Mouse (Mus musculus) forebrain, embryonic 16.5 days (tissue): ENCODE results near the gene Dcaf5. TPM values are rescaled to one million over a fixed set of nuclear protein-coding genes. Genes with fewer than 3 reads are reported as not detected.

Experiments
- ATAC-seq: fragments of 200-750 bp; cut with Nextera tagmentation; 2 replicates; pipeline ENCODE4 v1.8.0; 2017; ENCODE audit warnings: mild to moderate bottlenecking, moderate library complexity
- H3K27ac ChIP-seq: fragments of 300-500 bp; sonication (generic); 2 replicates; pipeline ENCODE4 v1.5.1; 2014; ENCODE audit warnings: low read length, control low read depth
- H3K27me3 ChIP-seq: fragments of 300-500 bp; sonication (generic); replicated peaks from 2 replicates; pipeline ENCODE4 v1.6.1; 2014; ENCODE audit warnings: low read length; ENCODE audit not compliant: control insufficient read depth, insufficient read depth
- H3K36me3 ChIP-seq: fragments of 300-500 bp; sonication (generic); 2 replicates; pipeline ENCODE4 v1.6.1; 2014; ENCODE audit not compliant: control insufficient read depth, insufficient read depth
- H3K4me1 ChIP-seq: fragments of 300-500 bp; sonication (generic); replicated peaks from 2 replicates; pipeline ENCODE4 v1.6.1; 2014; ENCODE audit warnings: low read length; ENCODE audit not compliant: control insufficient read depth, insufficient read depth
- H3K4me2 ChIP-seq: fragments of 300-500 bp; sonication (generic); 2 replicates; pipeline ENCODE4 v1.6.1; 2014; ENCODE audit warnings: mild to moderate bottlenecking, low read length, control low read depth
- H3K4me3 ChIP-seq: fragments of 300-500 bp; sonication (generic); replicated peaks from 2 replicates; pipeline ENCODE4 v1.5.1; 2014; ENCODE audit warnings: mild to moderate bottlenecking, low read length, control low read depth
- H3K9ac ChIP-seq: fragments of 300-500 bp; sonication (generic); replicated peaks from 2 replicates; pipeline ENCODE4 v1.6.1; 2014; ENCODE audit warnings: low read depth, low read length, control low read depth
- H3K9me3 ChIP-seq: fragments of 300-500 bp; sonication (generic); 2 replicates; pipeline ENCODE4 v1.6.1; 2016; ENCODE audit warnings: low read length; ENCODE audit not compliant: control insufficient read depth
- WGBS: fragments of 180-500 bp; shearing (Covaris S2); extraction: QIAGEN DNeasy Blood & Tissue Kit; methylation state at CpG from one replicate; pipeline ENCODE4 v1.1.7; 2014; 5-methylcytosine and 5-hydroxymethylcytosine counted together
- polyA plus RNA-seq: library from polyadenylated mRNA; unstranded; fragments of >200 nt; fragmentation: Nextera tagmentation; extraction: Ambion mirVana; gene quantifications from 2 replicates; pipeline ENCODE4 v1.2.1, GENCODE M21; 2015

Dcaf5 gene
- polyA plus RNA-seq, 1 experiment from 2014 or later = 25.0 TPM

- no peak for ATAC-seq
- Histone ChIP-seq H3K4me3 (no peak overlapping the region), H3K9me3 (no peaks in the 10 kb centered on the region), H3K27ac (no peak overlapping the region), H3K4me1 (no peaks in the 10 kb centered on the region), H3K9ac (no peak overlapping the region), H3K36me3 (no peaks in the 10 kb centered on the region), H3K27me3 (no peaks in the 10 kb centered on the region), H3K4me2 (no peak overlapping the region)
- 90% methylated on average over 2 of the region's 2 CpGs for WGBS
Observed at GRCm38 (mm10) chr12:80319062-80319461, 117.3 kb downstream of the Dcaf5 start.

- no peaks in the 10 kb centered on the region for H3K4me1 ChIP-seq
- H3K4me3 ChIP-seq = no peak overlapping the region
- no peaks in the 10 kb centered on the region for H3K36me3 ChIP-seq
- H3K9ac ChIP-seq = no peak overlapping the region
- H3K27me3 ChIP-seq = no peaks in the 10 kb centered on the region
- no peak overlapping the region for H3K27ac ChIP-seq
- no peak for ATAC-seq
- H3K4me2 ChIP-seq = no peak overlapping the region
- H3K9me3 ChIP-seq = no peaks in the 10 kb centered on the region
- 95% methylated on average over 2 of the region's 2 CpGs for WGBS
Observed at GRCm38 (mm10) chr12:80315321-80315720, 121.1 kb downstream of the Dcaf5 start.

- ATAC-seq = no peak
- no peak overlapping the region for H3K27ac ChIP-seq
- H3K4me1 ChIP-seq = no peaks in the 10 kb centered on the region
- no peaks in the 10 kb centered on the region for H3K36me3 ChIP-seq
- H3K4me3 ChIP-seq = no peak overlapping the region
- 49% methylated on average over 3 of the region's 3 CpGs for WGBS
- no peaks in the 10 kb centered on the region for H3K27me3 ChIP-seq
- H3K9ac ChIP-seq = no peak overlapping the region
- no peak overlapping the region for H3K4me2 ChIP-seq
- no peaks in the 10 kb centered on the region for H3K9me3 ChIP-seq
Observed at GRCm38 (mm10) chr12:80311959-80312669, 124.3 kb downstream of the Dcaf5 start.

- Histone ChIP-seq H3K9ac (no peak overlapping the region), H3K4me3 (no peak overlapping the region), H3K4me1 (no peaks in the 10 kb centered on the region), H3K27ac (no peak overlapping the region), H3K27me3 (no peaks in the 10 kb centered on the region), H3K4me2 (no peak overlapping the region), H3K36me3 (no peaks in the 10 kb centered on the region), H3K9me3 (no peaks in the 10 kb centered on the region)
- ATAC-seq = no peak
- 84% methylated on average over 3 of the region's 3 CpGs for WGBS
Observed at GRCm38 (mm10) chr12:80307556-80307955, 128.8 kb downstream of the Dcaf5 start.

GRCm38 (mm10) chr12:80304518-80304917 is 131.9 kb downstream of the Dcaf5 start:
- WGBS = 88% methylated on average over 3 of the region's 3 CpGs
- no peak overlapping the region for H3K27ac ChIP-seq
- no peaks in the 10 kb centered on the region for H3K4me1 ChIP-seq
- H3K9ac ChIP-seq = no peak overlapping the region
- no peak for ATAC-seq
- H3K9me3 ChIP-seq = no peaks in the 10 kb centered on the region
- no peak overlapping the region for H3K4me3 ChIP-seq
- H3K27me3 ChIP-seq = no peaks in the 10 kb centered on the region
- no peaks in the 10 kb centered on the region for H3K36me3 ChIP-seq
- H3K4me2 ChIP-seq = no peak overlapping the region

- 75% methylated on average over 9 of the region's 9 CpGs for WGBS
Observed at GRCm38 (mm10) chr12:80300833-80301456, 135.5 kb downstream of the Dcaf5 start.

GRCm38 (mm10) chr12:80298714-80299113 is 137.7 kb downstream of the Dcaf5 start:
- Histone ChIP-seq H3K9ac (no peak overlapping the region), H3K36me3 (no peaks in the 10 kb centered on the region), H3K9me3 (no peaks in the 10 kb centered on the region), H3K4me1 (no peaks in the 10 kb centered on the region), H3K27ac (no peak overlapping the region), H3K4me2 (no peak overlapping the region), H3K4me3 (no peak overlapping the region), H3K27me3 (no peaks in the 10 kb centered on the region)
- ATAC-seq = no peak
- 86% methylated on average over 6 of the region's 6 CpGs for WGBS

More at GRCm38 (mm10) chr12:80300833-80301456, 135.5 kb downstream of the Dcaf5 start:
- Histone ChIP-seq H3K27ac (no peak overlapping the region), H3K4me2 (no peak overlapping the region), H3K27me3 (no peaks in the 10 kb centered on the region), H3K4me3 (no peak overlapping the region), H3K4me1 (no peaks in the 10 kb centered on the region), H3K36me3 (no peaks in the 10 kb centered on the region), H3K9me3 (no peaks in the 10 kb centered on the region), H3K9ac (no peak overlapping the region)
- no peak for ATAC-seq

GRCm38 (mm10) chr12:80291895-80292435 is 144.4 kb downstream of the Dcaf5 start:
- Histone ChIP-seq H3K27me3 (no peaks in the 10 kb centered on the region), H3K4me3 (no peak overlapping the region), H3K9me3 (no peaks in the 10 kb centered on the region), H3K36me3 (no peaks in the 10 kb centered on the region), H3K4me2 (no peak overlapping the region), H3K27ac (no peak overlapping the region), H3K4me1 (peaks cover 5% of the 10 kb centered on the region; the same call in 1 of the 2 replicates), H3K9ac (no peak overlapping the region)
- 74% methylated on average over 3 of the region's 3 CpGs for WGBS
- ATAC-seq = no peak

- H3K4me1 ChIP-seq = peaks cover 5% of the 10 kb centered on the region; the same call in 1 of the 2 replicates
- no peaks in the 10 kb centered on the region for H3K36me3 ChIP-seq
- ATAC-seq = no peak
- H3K27me3 ChIP-seq = no peaks in the 10 kb centered on the region
- no peaks in the 10 kb centered on the region for H3K9me3 ChIP-seq
- H3K4me3 ChIP-seq = no peak overlapping the region
- H3K4me2 ChIP-seq = no peak overlapping the region
- no peak overlapping the region for H3K27ac ChIP-seq
- H3K9ac ChIP-seq = no peak overlapping the region
- WGBS = 82% methylated on average over 8 of the region's 8 CpGs
Observed at GRCm38 (mm10) chr12:80290964-80291363, 145.4 kb downstream of the Dcaf5 start.
